Mouse (Mus musculus): ENCODE results near the gene Clec2g.

Gene Clec2g

GRCm38 (mm10) chr6:129013762-129014276, 79.6 kb downstream of the Clec2g start:
- DNase-seq (ENCODE audit: low read depth, low spot score), result no peak

GRCm38 (mm10) chr6:129014399-129014798, 80.2 kb downstream of the Clec2g start:
- DNase-seq (ENCODE audit: low read depth, low spot score), result no peak

- DNase-seq (ENCODE audit: low read depth, low spot score), result no peak
These were observed 93.5 kb downstream of the Clec2g start for GRCm38 (mm10) chr6:129027451-129028248.

GRCm38 (mm10) chr6:129030175-129030824, 96.1 kb downstream of the Clec2g start:
- no peak for DNase-seq (ENCODE audit: low read depth, low spot score)

- DNase-seq (ENCODE audit: low read depth, low spot score), result no peak
These were observed 96.8 kb downstream of the Clec2g start for GRCm38 (mm10) chr6:129030964-129031363.

- DNase-seq (ENCODE audit: low read depth, low spot score), result no peak
These were observed 99.2 kb downstream of the Clec2g start for GRCm38 (mm10) chr6:129033397-129033796.
